Mouse (Mus musculus) left cerebral cortex, adult 2 months (tissue): ENCODE measurements around the gene Ptp4a2. TPM values are rescaled to one million over a fixed set of nuclear protein-coding genes. Genes with fewer than 3 reads are reported as not detected.
"Not testable (repeated sequence)": the region's sequence is repeated elsewhere in the genome, so short reads cannot be mapped to it uniquely, and the experiment has no call there.

Experiments used
- DNase-seq, 2 experiments: peaks; one replicate each; pipeline ENCODE4 v3.0.0; 2021 to 2022; ENCODE audit warnings: low spot score in 2 of 2, mixed read lengths in 1 of 2; ENCODE audit errors: extremely low spot score in 1 of 2
- H3K27ac ChIP-seq: fragments of 200-600 bp; 2 replicates; pipeline ENCODE4 v1.8.1; 2022
- H3K4me3 ChIP-seq: fragments of 200-600 bp; 2 replicates; pipeline ENCODE4 v1.8.1; 2022
- CTCF ChIP-seq: fragments of 200-600 bp; IDR thresholded peaks from 2 replicates; pipeline ENCODE4 v1.8.1; 2022; ENCODE audit warnings: antibody characterized with exemption, mild to moderate bottlenecking, moderate library complexity
- intact Hi-C: fragments of 180-260 bp; cut with DNase I; formaldehyde crosslinking; loops from one replicate; pipeline ENCODE4 v1.15.1; 2025
- long read RNA-seq, 2 experiments: library from polyadenylated mRNA; stranded (forward); transcript quantifications; one replicate each; pipeline ENCODE4 v2.0.0; 2021; ENCODE audit warnings: borderline mapping rate in 2 of 2
- total RNA-seq, 2 experiments: library from RNA; stranded (reverse); gene quantifications; 2 replicates each; pipeline ENCODE4 v1.2.3; 2021

The Ptp4a2 gene
- total RNA-seq, result 100 to 1,000 TPM; 126 to 131 TPM
- long read RNA-seq, experiment 1, transcript Ptp4a2-201 (6 exons, 3,646 nt), result major isoform, 75 of 106 reads
- long read RNA-seq, experiment 1, partial matches to known transcripts, result 15 of 106 reads
- long read RNA-seq, experiment 1, other reads (novel, unspliced or antisense), result 12 of 106 reads
- long read RNA-seq, experiment 2, transcript Ptp4a2-207 (6 exons, 3,382 nt), result minor isoform, 9 of 78 reads
- long read RNA-seq, experiment 2, transcript Ptp4a2-201 (6 exons, 3,646 nt), result major isoform, 52 of 78 reads
- long read RNA-seq, experiment 2, partial matches to known transcripts, result 0 of 78 reads
- long read RNA-seq, experiment 2, other reads (novel, unspliced or antisense), result 17 of 78 reads

GRCm38 (mm10) chr4:129810798-129811604 is at the start of gene Ptp4a2:
TSS of gene Ptp4a2 (plus strand) at chr4:129811219.
- intact Hi-C loops, result no loop called here
- no peak for TF ChIP-seq CTCF
- Histone ChIP-seq H3K27ac (no peak within 1 kb of the TSS), H3K4me3 (peak within 1 kb of the TSS; percentile 36)
- DNase-seq, result peak; percentile 15 to 22

- DNase-seq, result no peak
- intact Hi-C loops, result no loop called here
- Histone ChIP-seq H3K27ac (no peak overlapping the region), H3K4me3 (no peak overlapping the region)
- no peak for TF ChIP-seq CTCF
Measured at GRCm38 (mm10) chr4:129761606-129762005, 49.4 kb upstream of the Ptp4a2 start.

- H3K4me3 ChIP-seq, intact Hi-C loops, DNase-seq, H3K27ac ChIP-seq: not testable (repeated sequence)
Measured at GRCm38 (mm10) chr4:129762496-129762895, 48.5 kb upstream of the Ptp4a2 start.

- TF ChIP-seq CTCF, result no peak
- DNase-seq, result no peak
- Histone ChIP-seq H3K4me3 (no peak overlapping the region), H3K27ac (no peak overlapping the region)
- intact Hi-C loops, result no loop called here
Measured at GRCm38 (mm10) chr4:129765351-129765750, 45.7 kb upstream of the Ptp4a2 start.

GRCm38 (mm10) chr4:129767782-129768181 is 43.2 kb upstream of the Ptp4a2 start:
- DNase-seq, result no peak
- TF ChIP-seq CTCF, result no peak
- H3K27ac ChIP-seq, result no peak overlapping the region
- H3K4me3 ChIP-seq, result no peak overlapping the region
- intact Hi-C loops, result no loop called here

- intact Hi-C loops, H3K4me3 ChIP-seq, DNase-seq, H3K27ac ChIP-seq: not testable (repeated sequence)
Measured at GRCm38 (mm10) chr4:129768742-129769141, 42.3 kb upstream of the Ptp4a2 start.

GRCm38 (mm10) chr4:129770600-129770999 is 40.4 kb upstream of the Ptp4a2 start:
- Histone ChIP-seq H3K4me3 (no peak overlapping the region), H3K27ac (no peak overlapping the region)
- intact Hi-C loops, result no loop called here
- TF ChIP-seq CTCF, result no peak
- DNase-seq, result no peak

GRCm38 (mm10) chr4:129771314-129771671 is 39.7 kb upstream of the Ptp4a2 start:
- TF ChIP-seq CTCF, result no peak
- Histone ChIP-seq H3K27ac (no peak overlapping the region), H3K4me3 (no peak overlapping the region)
- DNase-seq, result peak in 1 of 2 experiments; percentile 29
- intact Hi-C loops, result no loop called here

- peak overlapping the region; percentile 48; the same call in 1 of the 2 replicates for H3K27ac ChIP-seq
- no peak overlapping the region for H3K4me3 ChIP-seq
Measured at GRCm38 (mm10) chr4:129771672-129772521, 39.1 kb upstream of the Ptp4a2 start.

GRCm38 (mm10) chr4:129781881-129782675 is 28.9 kb upstream of the Ptp4a2 start:
- Histone ChIP-seq H3K4me3 (no peak overlapping the region), H3K27ac (0 out of 2 replicates have a peak overlapping the region, but pooled peaks have one; percentile 13)
- no peak for TF ChIP-seq CTCF
- no peak for DNase-seq
- intact Hi-C loops, result loop anchor here (10.0 kb wide), 2 partner anchors 303 to 403 kb away; no protein-coding TSS in a partner anchor

More at GRCm38 (mm10) chr4:129771672-129772521, 39.1 kb upstream of the Ptp4a2 start:
- TF ChIP-seq CTCF, result no peak
- peak in 1 of 2 experiments; percentile 31 for DNase-seq
- intact Hi-C loops, result no loop called here

GRCm38 (mm10) chr4:129782857-129783331 is 28.1 kb upstream of the Ptp4a2 start:
- Histone ChIP-seq H3K4me3 (no peak overlapping the region), H3K27ac (no peak overlapping the region)
- TF ChIP-seq CTCF, result no peak
- DNase-seq, result no peak
- intact Hi-C loops, result loop anchor here (10.0 kb wide), 2 partner anchors 302 to 402 kb away; no protein-coding TSS in a partner anchor
